Mouse (Mus musculus) cortical plate, adult 2 months (tissue): ENCODE results near the gene Tmem9. TPM values are rescaled to one million over a fixed set of nuclear protein-coding genes. Genes with fewer than 3 reads are reported as not detected.
A peak's percentile ranks its signal among the peaks of the same experiment; 100 is the strongest.

Experiments
- H3K27ac ChIP-seq: fragments of 200-500 bp; 2 replicates; pipeline ENCODE4 v1.5.1; 2012; ENCODE audit warnings: low read length, control low read depth, inconsistent platforms; ENCODE audit not compliant: insufficient read depth
- H3K4me1 ChIP-seq: fragments of 200-500 bp; 2 replicates; pipeline ENCODE4 v1.6.1; 2011; ENCODE audit warnings: low read length; ENCODE audit not compliant: control insufficient read depth, insufficient read depth
- H3K4me3 ChIP-seq: fragments of 200-500 bp; 2 replicates; pipeline ENCODE4 v1.5.1; 2011; ENCODE audit warnings: mild to moderate bottlenecking, low read length, control low read depth; ENCODE audit not compliant: insufficient read depth
- CTCF ChIP-seq: fragments of 200-500 bp; IDR thresholded peaks from 2 replicates; pipeline ENCODE4 v1.5.1; 2011; ENCODE audit warnings: mild to moderate bottlenecking, control low read depth, low read length; ENCODE audit not compliant: insufficient read depth; ENCODE audit errors: extremely low read depth
- POLR2A ChIP-seq: fragments of 200-500 bp; IDR thresholded peaks from 2 replicates; pipeline ENCODE4 v1.6.1; 2011; ENCODE audit warnings: mild to moderate bottlenecking, low read length, control low read depth; ENCODE audit not compliant: insufficient read depth; ENCODE audit errors: extremely low read depth
- polyA plus RNA-seq: library from polyadenylated mRNA; depleted of rRNA; stranded (reverse); fragments of >200 nt; gene quantifications from 2 replicates; pipeline ENCODE4 v1.2.3, GENCODE M21; 2012

Gene Tmem9
- polyA plus RNA-seq, 1 experiment: 101 TPM

DNA sequence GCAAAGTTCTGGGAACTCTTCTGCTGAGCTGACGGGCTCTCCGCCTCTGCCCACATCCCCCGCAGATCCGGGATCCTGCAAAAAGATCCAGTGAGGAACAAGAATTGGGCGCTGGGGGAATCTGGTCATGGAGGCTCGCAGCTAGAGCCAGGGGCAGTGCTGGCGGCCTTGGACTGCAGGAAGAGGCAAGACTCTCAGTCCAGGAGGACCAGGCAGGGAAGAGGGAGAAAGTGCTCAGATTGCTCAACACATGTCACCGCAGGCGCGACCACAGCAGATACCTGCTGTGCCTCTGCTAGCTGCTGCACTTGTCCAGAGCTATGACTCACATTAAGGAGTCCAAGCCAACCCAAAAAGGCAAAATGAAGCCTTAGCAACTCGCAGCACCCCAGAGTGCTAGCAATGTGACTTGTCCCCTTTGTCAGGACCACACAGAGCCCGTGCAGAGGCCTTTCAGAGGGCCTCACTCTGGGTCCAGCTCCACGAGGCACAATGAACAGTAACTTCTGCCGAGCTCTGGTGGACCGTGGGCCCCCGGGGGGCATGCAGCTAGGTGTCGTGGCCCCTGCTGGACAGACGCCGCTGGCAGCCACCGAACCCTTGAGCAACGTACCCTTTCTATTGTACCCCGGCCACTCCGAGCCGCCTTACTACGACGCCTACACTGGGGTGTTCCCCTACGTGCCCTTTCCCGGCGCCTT is 42.5 kb downstream of the Tmem9 start, which contains the start of gene Ascl5:
TSS of gene Ascl5 (plus strand) at position 493 of the 701 bp plus-strand sequence.
- peaks cover 2% of the 10 kb centered on the region for H3K4me1 ChIP-seq
- no peak for TF ChIP-seq CTCF
- no peak for TF ChIP-seq POLR2A
- H3K4me3 ChIP-seq: no peak within 1 kb of the TSS
- no peak within 1 kb of the TSS for H3K27ac ChIP-seq

- no peak for TF ChIP-seq POLR2A
- TF ChIP-seq CTCF: no peak
- Histone ChIP-seq H3K4me3 (no peak overlapping the region), H3K27ac (no peak overlapping the region), H3K4me1 (peaks cover 3% of the 10 kb centered on the region)
These were observed 43.0 kb downstream of the Tmem9 start for GRCm38 (mm10) chr1:136051013-136051315.

- peak; percentile 86 for TF ChIP-seq CTCF
- TF ChIP-seq POLR2A: no peak
- H3K4me3 ChIP-seq: no peak overlapping the region
These were observed 43.5 kb downstream of the Tmem9 start for GRCm38 (mm10) chr1:136051465-136051864.

GRCm38 (mm10) chr1:136052547-136052946 is 44.6 kb downstream of the Tmem9 start, which contains the start of gene Cacna1s:
TSS of gene Cacna1s (plus strand) at chr1:136052750.
- no peak within 1 kb of the TSS for H3K27ac ChIP-seq
- TF ChIP-seq POLR2A (no peak), CTCF (no peak)
- H3K4me3 ChIP-seq: no peak within 1 kb of the TSS
- H3K4me1 ChIP-seq: peaks cover 10% of the 10 kb centered on the region

More at GRCm38 (mm10) chr1:136051465-136051864, 43.5 kb downstream of the Tmem9 start:
- peaks cover 6% of the 10 kb centered on the region for H3K4me1 ChIP-seq
- H3K27ac ChIP-seq: no peak overlapping the region

DNA sequence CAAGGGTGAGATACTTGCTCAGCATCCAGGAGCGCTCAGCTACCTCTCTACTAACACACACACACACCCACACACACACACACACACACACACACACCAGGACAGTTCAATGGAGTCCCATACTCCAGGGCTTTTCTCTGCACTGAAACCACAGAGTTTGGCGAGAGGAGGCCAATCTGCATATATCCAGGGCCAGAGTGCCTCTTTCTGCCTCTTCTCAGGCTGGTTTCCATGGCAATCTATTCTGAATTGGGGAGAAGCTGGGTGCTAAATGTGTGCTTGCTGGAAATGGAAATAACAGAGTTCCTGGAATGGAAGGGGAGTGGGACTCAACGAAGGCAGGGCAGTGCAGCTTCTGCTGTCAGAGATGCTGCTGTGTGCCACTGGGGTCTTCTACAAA is 47.8 kb downstream of the Tmem9 start:
- H3K4me3 ChIP-seq: no peak overlapping the region
- H3K4me1 ChIP-seq: peaks cover 10% of the 10 kb centered on the region
- H3K27ac ChIP-seq: peak overlapping the region; percentile 66
- TF ChIP-seq CTCF (no peak), POLR2A (peak; percentile 78; the same call in 1 of the 2 replicates)

GRCm38 (mm10) chr1:136058594-136058993 is 50.6 kb downstream of the Tmem9 start:
- no peak overlapping the region for H3K4me3 ChIP-seq
- peaks cover 15% of the 10 kb centered on the region for H3K4me1 ChIP-seq
- TF ChIP-seq POLR2A (no peak), CTCF (no peak)
- no peak overlapping the region for H3K27ac ChIP-seq

DNA sequence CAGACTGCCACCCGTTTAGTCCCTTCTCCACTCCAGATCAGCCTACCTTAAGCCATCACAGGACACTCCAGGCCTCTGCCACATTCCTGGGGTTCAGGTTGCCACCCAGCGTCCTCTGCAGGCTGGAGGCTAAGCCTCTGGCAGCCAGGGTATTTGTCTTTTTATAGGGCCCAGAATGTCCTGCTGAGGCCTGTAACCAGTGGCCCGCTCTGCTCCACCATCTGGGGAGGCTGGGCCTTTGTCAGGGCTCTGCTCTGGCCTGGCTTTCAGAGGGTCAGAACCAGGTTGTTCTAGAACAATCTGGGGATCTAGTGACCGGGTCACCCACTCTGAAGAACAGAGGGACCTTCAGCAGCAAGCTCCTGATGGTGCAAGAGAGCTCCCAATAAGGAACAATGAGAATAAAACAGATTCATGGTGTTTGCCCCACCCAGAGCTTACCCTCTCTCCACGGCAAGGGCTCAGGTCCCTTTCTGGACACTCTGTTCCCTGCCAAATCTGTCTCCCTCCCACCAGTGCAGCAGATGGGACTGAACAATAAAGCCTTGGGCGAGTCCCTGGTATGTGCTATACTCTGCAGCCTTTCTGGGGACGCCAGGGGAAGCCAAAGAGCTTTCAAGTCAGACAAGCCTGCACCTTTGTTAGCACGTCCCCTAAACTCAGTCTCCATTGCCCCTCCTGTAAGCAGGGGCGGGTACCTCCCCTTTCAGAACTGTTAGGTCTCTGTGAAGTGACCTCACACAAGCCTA is 53.3 kb downstream of the Tmem9 start:
- TF ChIP-seq CTCF: no peak
- TF ChIP-seq POLR2A: no peak
- Histone ChIP-seq H3K27ac (no peak overlapping the region), H3K4me3 (no peak overlapping the region), H3K4me1 (peaks cover 15% of the 10 kb centered on the region)

DNA sequence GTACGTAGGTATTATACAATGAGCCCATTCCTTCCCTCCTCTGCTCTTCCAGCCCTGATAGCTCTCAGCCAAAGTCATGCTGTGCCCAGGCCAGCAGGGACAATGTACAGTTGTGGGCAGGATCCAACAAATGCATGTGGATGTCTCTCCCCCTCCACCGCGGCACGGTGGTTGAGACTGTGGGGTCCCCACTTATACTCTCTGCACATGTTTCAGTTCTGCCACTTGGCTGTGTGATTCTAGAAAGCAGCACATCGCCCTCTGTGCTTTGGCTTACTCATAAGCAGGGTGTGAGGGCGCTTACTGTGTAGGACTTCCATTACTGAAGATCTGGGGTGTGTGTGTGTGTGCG is 53.8 kb downstream of the Tmem9 start:
- Histone ChIP-seq H3K4me1 (peaks cover 11% of the 10 kb centered on the region), H3K27ac (no peak overlapping the region), H3K4me3 (no peak overlapping the region)
- TF ChIP-seq POLR2A (no peak), CTCF (no peak)

GRCm38 (mm10) chr1:136063991-136064390 is 56.0 kb downstream of the Tmem9 start:
- Histone ChIP-seq H3K4me3 (no peak overlapping the region), H3K4me1 (peaks cover 10% of the 10 kb centered on the region), H3K27ac (no peak overlapping the region)
- TF ChIP-seq CTCF: no peak
- TF ChIP-seq POLR2A: no peak

DNA sequence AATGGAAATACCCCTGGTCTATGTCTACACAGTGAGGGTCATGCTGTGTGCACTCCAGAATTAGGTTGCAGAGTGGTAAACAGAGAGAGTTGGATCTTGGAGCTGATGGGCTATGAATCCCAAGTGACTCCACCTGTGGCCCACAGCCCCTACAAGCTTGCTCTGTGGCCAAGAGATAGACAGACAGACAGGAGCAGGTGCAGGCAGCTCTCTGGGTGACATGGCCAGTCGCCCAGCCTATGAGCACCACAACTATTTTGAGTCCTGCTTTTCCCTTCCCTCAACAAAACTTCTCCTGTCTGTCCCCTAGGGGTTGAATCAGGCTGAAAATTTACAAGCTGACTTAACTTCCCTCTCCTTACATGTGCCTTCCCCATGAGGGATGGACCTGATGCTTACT is 58.7 kb downstream of the Tmem9 start:
- peaks cover 9% of the 10 kb centered on the region for H3K4me1 ChIP-seq
- no peak overlapping the region for H3K27ac ChIP-seq
- TF ChIP-seq POLR2A (no peak), CTCF (no peak)
- H3K4me3 ChIP-seq: no peak overlapping the region
